Mouse (Mus musculus): ENCODE data around the gene Gm960. TPM values are rescaled to one million over a fixed set of nuclear protein-coding genes. Genes with fewer than 3 reads are reported as not detected.
A peak's percentile ranks its signal among the peaks of the same experiment; 100 is the strongest.
"Not testable (repeated sequence)": the region's sequence is repeated elsewhere in the genome, so short reads cannot be mapped to it uniquely, and the experiment has no call there.

Gm960 gene
- total RNA-seq, 4 experiments from 2014 or later: 0.67 to 1.0 (median 0.94) TPM; not detected in 1

DNA sequence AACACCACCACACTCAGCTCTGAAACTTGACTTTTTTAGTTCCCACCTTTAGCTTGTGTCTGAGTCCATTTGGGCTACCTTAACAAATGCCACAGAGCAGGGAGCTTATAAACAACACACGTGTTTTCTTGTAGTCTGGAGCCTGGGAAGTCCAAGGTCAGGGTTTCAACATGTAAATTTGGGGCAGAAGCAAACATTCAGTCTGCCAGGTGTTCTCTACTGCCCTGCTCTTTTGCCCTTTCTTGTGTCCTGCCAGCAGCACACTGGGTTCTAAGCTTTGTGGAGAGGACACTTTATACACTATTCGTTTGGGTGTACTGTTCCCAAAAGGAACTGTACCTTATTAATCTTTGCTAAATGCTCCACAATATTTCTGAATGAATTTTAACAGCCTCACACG lies 110.0 kb downstream of the Gm960 start:
- DNase-seq: no peak

DNA sequence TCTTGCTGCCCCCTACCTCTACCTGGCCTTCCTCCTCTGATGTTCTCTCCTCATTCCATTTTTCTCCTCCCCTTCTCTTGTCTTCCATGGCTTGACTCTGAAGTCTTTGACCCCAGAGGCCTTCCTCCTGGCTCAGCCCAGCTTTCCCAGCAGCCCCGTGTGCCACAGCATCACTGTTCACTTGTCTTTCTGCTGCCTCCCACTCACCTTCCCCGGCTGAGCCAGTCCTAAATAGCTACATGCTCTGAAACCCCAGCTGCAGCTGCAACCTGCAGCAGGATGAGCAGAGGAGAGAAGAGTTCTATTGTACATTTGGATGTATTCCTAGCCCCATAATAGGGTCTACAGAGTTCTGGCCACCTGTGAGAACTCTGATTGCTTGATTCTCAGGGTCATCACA lies 111.0 kb downstream of the Gm960 start:
- DNase-seq: no peak

DNA sequence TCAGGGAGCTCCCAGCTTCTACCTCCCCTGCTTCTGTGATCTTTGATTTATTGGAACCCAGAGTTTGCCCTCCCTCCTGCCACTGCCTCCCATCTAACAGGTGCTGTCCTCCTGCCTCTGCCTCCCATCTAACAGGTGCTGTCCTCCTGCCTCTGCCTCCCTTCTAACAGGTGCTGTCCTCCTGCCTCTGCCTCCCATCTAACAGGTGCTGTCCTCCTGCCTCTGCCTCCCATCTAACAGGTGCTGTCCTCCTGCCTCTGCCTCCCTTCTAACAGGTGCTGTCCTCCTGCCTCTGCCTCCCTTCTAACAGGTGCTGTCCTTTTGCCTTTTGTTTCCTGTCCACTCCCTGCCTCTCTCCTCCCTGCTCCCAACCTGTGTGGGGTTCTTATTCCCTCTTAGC lies 111.7 kb downstream of the Gm960 start:
- DNase-seq: not testable (repeated sequence)

DNA sequence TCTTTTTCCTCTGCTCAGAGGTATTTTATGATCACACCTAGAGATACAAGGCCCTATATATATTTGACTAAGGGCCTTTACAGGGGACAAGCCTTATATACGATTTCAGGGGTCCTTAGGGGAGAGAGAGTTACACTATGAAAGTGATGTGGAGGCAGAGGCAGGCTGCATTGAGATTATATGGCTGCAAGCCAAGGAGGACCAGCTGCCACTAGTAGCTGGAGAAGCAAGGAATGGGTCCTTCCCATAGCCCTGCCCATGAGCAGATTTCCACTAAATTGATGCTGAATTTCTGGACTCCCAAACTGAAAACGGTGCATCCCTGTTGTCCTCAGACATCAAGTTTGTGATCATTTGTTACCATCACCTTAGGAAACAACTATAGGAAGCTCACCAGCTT lies 114.6 kb downstream of the Gm960 start:
- DNase-seq: no peak

DNA sequence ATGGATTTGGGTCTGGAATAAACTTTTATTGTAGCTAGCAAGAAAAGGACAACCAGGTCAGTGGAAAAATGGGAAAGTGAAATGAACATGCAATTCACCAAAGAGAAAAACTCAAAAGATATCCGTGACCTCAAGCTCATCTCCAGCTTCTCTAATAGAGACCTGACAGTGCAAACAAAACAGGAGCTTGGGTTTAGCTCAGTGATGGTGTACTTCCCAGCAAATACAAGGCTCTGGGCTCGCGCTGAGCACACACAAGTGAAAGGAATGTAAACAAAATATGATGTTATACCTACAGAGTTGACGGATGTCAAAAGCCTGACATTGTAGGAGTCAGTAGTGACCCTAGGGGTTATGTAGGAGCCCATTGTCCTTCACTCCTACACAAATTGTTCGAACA lies 119.2 kb downstream of the Gm960 start:
- DNase-seq: no peak

DNA sequence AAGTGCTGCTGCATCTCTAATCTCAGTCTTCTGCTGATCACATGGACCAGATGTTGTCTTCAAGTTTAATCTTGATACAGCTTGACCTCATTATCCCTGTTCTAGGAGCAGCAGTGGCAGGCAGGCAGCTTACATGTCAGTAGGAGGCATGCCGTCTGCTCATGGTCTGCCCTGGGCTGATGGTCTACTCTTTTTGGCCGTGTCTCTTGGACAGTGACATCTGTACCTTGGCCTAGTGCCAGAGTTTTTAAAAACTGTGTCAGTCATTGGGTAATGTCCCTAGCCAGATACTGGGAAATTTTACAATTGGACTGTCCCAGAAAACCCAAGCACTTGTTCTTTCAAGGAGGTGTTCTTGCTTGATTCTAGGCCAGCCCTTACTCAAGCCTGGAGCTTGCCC lies 119.7 kb downstream of the Gm960 start:
- DNase-seq: peak; percentile 71

Small RNA genes lying within 50 kb of the gene (microRNA-seq; reads per million reads assigned to microRNA genes)
- gene Mir6986: 0.84 to 1.1 reads per million in 2 experiments

Other genes with a start within 250 kb of the Gm960 start
- gene Syt12, start 221.2 kb downstream of the Gm960 start, total RNA-seq (2022): 10 to 100 TPM; 60.5 to 90.4 (median 73.7) TPM
- 10 to 100 TPM; 12.2 to 22.5 (median 20.2) TPM for gene 2010003K11Rik, start 200.1 kb downstream of the Gm960 start, total RNA-seq (2022)
- 100 to 1,000 TPM; 351 to 737 (median 517) TPM for gene Pcx, start 188.2 kb downstream of the Gm960 start, total RNA-seq (2022)
- gene Lrfn4, start 83.0 kb downstream of the Gm960 start, total RNA-seq (2022): 1 to 10 TPM; 3.9 to 9.3 (median 6.5) TPM
- gene Rce1, start 73.0 kb downstream of the Gm960 start, total RNA-seq (2022): 10 to 100 TPM; 34.0 to 47.7 (median 38.9) TPM
- 1 to 10 TPM in 3 of 4 experiments, under 1 TPM in 1; 0.99 to 3.5 (median 1.6) TPM for gene Sptbn2, start 12.5 kb upstream of the Gm960 start, total RNA-seq (2022)
- 10 to 100 TPM; 14.3 to 16.5 (median 16.1) TPM for gene Rbm4b, start 57.8 kb upstream of the Gm960 start, total RNA-seq (2022)
- 10 to 100 TPM; 54.0 to 83.2 (median 62.0) TPM for gene Rbm4, start 95.2 kb upstream of the Gm960 start, total RNA-seq (2022)
- 10 to 100 TPM; 20.7 to 31.8 (median 24.4) TPM for gene Gm21992, start 112.9 kb upstream of the Gm960 start, total RNA-seq (2022)
- 10 to 100 TPM; 43.7 to 64.6 (median 53.9) TPM for gene Rbm14, start 113.0 kb upstream of the Gm960 start, total RNA-seq (2022)
- 100 to 1,000 TPM; 101 to 198 (median 175) TPM for gene Ccs, start 140.7 kb upstream of the Gm960 start, total RNA-seq (2022)
- under 1 TPM; 0.15 to 0.59 (median 0.29) TPM for gene Ccdc87, start 140.7 kb upstream of the Gm960 start, total RNA-seq (2022)
- 100 to 1,000 TPM; 412 to 672 (median 540) TPM for gene Ctsf, start 156.5 kb upstream of the Gm960 start, total RNA-seq (2022)
- 1 to 10 TPM in 1 of 4 experiments, under 1 TPM in 3; 0.46 to 1.5 (median 0.75) TPM for gene Actn3, start 179.2 kb upstream of the Gm960 start, total RNA-seq (2022)
- 10 to 100 TPM; 26.3 to 35.8 (median 29.2) TPM for gene Zdhhc24, start 180.0 kb upstream of the Gm960 start, total RNA-seq (2022)
- 10 to 100 TPM in 2 of 4 experiments, 1 to 10 TPM in 2; 6.9 to 23.3 (median 12.5) TPM for gene Bbs1, start 208.0 kb upstream of the Gm960 start, total RNA-seq (2022)
- 100 to 1,000 TPM; 110 to 141 (median 132) TPM for gene Dpp3, start 229.6 kb upstream of the Gm960 start, total RNA-seq (2022)
- 10 to 100 TPM; 10.9 to 19.5 (median 15.2) TPM for gene Peli3, start 244.5 kb upstream of the Gm960 start, total RNA-seq (2022)